Mouse (Mus musculus): ENCODE data around the gene Gm11562.

GRCm38 (mm10) chr11:99657051-99657450, 36.8 kb upstream of the Gm11562 start:
- TF ChIP-seq CTCF (conservative IDR thresholded peaks at IDR 0.05; ENCODE audit: insufficient read depth, insufficient read length, low read depth, low read length) = no peak
- TF ChIP-seq POLR2A (IDR thresholded peaks at IDR 0.05; ENCODE audit: low read depth, low read length) = no peak

Data from kidney, adult 2 months (tissue).